Mouse (Mus musculus): ENCODE measurements around the gene Ppp1r16b.

The Ppp1r16b gene

DNA sequence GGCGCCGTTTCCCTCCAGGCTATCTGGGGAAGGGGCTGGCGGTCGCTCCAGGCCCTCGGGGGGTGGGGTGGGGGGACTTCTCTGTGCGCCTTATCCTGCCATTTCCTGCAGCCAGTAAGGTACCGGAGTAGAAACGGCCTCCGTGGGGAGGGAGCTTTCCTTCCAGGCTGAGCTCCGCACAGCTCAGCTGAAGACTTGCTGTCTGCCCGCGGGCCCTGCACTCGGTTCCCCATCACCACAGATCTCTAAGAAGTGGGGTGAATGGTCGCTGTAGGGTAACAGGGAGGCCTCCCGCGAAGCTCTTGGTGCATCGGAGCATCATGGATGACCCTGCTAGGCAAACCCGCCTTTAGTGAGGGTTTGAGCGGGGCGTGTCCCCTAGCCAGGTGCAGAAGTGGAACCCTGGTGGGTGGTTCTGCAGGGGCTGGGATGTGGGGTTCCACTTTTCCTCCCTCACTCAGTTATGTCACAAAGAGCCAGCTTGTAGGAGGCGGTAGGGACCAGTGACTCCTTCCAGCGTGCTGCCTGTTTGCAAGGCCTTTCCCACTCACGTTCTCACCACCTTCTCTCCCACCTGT is 3.3 kb downstream of the Ppp1r16b start:
- peak in 1 of 2 experiments; percentile 48 for DNase-seq (ENCODE audit: low spot score in 2 of 2)

DNA sequence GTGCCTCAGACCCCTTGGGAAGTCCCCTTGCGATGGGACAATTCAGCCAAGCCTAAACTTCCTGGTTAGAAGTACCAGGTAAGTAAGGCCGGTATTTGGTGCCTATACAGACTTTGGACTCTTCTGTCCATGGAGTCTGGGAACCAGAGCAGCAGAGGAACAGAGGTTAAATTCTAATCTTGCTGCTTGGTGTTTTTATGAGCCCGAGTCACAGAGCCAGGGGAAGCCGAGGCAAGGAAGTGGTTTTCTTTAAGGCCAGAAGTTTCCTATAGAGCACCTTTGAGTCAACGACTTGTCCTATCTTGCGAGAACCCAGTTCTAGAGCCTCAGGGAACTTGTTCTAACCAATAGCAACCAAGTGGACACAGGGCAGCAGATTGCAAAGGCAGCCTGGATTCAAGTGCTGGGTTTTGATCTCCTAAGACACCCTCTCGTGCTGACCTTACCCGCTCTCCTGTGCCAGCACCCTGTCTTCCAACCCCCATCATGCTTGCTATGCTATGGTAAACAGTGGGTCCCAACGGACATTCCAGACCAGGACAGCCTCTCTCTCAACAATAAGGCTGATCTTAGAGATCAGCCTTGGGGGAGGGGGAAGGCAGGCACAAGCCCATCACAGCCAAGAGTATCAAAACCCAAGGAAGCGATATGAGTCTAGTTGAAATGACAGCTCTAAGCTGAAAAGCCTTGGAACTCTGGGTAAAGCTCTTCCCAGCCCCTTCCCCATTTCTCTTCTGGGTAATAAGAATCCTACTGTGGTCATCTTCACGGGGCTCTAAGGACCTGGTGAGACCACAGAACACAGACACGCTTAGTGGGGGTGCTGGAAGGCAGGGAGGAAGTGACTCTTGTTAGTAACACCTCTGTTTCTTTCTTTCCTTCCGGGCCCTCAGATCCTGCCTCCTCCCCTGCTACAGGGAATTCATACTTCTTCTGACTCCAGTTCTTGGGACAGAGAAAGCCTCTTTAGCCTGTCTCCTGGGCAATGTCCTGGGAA is 4.3 kb downstream of the Ppp1r16b start:
- DNase-seq (ENCODE audit: low spot score in 2 of 2), result no peak

DNA sequence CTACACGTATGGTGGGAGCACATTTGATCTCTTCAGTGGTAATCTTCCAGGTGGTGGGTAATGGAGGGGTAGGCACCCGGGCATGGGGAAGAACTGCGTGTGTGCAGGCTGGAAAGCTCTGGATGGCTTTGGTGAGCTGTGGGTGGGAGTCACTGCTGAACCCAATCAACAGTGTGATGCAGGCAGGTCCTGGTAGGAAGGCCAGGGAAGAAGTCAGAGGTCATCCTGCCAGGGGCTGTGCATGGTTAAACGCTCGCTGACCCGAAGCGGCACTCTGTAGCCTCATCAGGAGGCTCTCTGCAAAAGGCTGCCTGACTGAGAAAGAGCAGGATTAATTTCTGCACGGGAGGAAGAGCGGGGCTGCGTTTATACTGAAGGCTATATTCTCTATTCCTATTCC is 5.4 kb downstream of the Ppp1r16b start:
- DNase-seq (ENCODE audit: low spot score in 2 of 2), result no peak

DNA sequence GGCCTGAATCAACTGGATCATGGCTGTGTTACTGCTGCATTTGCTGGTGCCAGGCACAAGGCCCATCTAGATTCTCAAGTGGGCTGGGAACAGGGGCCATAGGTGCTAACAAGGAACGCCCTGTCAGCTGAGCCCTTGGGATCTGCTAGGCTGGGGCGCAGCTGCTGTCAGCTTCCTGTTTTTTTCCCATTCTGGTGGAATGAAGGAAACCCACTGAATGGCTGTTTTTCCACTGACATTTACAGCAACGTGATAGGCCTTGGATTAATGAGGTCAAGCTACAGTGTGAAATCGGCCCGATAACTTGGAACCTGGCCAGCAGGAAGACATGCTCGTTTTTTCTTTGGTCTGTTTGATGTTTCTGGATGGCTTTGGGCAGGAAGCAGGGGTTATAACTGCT is 7.6 kb downstream of the Ppp1r16b start:
- no peak for DNase-seq (ENCODE audit: low spot score in 2 of 2)

DNA sequence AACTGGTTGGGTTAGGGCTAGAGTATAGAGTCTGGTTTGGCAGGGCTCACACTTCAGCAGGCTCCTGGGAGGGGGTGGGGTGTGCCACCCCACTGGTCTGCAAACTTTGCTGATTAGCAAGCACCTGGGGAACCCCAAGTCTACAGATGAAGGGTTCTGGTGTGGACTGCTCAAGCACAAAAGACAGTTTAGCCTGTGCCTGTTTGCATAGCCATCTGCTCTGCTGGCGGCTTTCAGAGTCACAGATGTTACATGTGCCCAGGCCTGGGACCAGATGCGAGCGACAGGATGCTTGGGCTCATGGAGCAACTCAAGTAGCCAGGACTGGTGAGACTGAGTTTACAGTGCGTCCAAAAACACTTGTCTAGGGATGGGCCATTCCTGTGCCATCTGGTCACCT is 8.3 kb downstream of the Ppp1r16b start:
- DNase-seq (ENCODE audit: low spot score in 2 of 2), result no peak

DNA sequence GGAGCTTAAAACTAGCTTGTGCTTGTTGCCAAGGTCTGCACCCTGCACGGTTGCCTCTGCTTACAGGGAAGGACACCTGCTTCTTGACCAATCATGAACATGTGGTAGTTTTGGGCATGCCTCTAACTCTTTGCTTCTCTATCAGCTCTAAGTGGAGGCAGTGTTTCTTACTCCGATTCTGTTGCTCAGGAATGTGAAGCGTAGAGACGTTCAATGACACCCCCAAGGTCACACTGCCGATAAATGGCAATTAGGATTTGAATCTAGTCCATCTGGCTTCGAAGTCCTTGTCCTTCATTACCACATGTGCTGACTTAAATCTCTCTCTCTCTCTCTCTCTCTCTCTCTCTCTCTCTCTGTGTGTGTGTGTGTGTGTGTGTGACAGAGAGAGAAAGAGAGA is 8.9 kb downstream of the Ppp1r16b start:
- DNase-seq (ENCODE audit: low spot score in 2 of 2), result no peak

DNA sequence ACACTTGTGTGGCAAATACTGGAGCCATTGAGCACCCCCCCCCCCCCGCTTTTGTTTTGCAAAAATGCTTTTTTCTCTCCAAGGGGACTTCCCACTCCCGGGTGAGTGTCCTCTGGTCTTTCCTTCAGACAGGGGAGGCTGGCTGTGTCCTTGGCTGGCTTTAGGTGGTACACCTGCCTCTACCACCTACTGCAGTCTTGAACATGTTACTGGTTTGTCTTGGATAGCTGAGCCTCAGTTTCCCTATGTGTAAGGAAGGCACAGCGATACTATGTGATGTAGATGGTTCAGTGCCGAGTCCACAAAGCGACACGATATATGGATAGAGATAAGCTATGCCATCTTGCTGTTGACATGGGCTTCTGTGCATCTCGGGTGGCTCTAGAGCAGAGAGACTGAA is 9.6 kb downstream of the Ppp1r16b start:
- DNase-seq (ENCODE audit: low spot score in 2 of 2), result no peak

DNA sequence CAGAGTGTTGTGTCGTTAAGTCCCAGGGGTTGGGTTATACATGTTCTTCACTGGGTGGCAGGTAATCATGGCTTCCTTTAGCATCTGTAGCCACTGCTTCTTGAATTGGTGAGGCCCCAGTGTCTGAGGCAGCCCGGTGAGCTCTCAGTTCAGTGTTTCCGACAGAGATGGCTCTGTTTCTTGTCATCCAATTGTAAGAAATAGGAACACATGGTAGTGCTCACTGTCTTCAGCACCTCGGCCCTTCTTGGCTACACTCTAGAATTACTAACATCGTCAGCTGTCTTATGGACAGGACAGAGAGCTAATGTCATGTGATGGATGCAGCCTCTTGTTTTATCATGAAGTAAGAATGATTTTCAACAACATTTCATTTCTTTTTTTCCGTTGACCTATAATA is 10.0 kb downstream of the Ppp1r16b start:
- no peak for DNase-seq (ENCODE audit: low spot score in 2 of 2)

DNA sequence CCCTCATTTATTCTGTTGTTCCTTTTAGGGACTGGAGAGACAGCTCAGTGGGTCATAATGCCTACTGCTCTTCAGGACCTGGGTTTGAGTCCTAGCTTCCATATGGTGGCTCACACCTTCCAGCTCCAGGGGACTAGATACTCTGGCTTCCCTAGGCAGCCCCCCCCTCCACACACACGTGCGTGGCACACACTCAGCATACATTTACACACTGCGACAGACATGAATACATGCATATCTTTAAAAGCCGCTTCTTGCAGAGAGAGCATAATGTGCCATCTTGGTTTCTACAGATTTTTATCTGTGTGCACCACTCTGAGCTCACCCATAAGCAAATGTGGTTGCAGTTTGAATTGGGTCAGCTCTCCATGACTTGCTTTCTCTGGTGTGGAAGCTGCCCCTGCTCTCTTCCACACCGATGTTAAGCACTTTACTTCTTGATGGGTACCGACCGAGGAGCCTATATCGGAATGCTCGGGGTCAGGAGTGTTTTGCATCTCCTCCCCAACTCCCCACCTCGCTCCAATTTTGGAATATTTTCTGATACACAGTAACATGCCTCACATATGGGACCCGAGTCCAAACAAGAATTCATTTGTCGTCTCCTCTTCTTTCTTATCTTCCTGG is 10.8 kb downstream of the Ppp1r16b start:
- no peak for DNase-seq (ENCODE audit: low spot score in 2 of 2)

DNA sequence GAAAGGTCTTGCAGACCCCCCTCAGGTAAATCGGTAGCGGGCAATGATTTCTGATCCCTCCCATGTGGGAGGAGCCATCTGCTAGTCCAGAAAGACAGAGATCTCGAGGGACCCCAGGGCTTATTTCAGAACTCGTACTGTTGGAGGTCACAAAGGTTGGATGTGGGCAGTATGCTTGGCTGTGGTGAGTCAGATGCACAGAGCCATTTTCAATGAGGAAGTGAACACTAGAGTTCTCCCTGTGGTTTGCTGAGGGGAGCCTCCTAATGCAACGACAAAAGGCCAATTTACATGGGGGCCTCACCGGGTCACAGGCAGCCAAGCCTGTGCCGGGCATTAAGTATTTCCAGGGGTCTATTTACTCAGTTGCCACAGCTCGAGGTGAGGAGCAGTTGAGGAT is 12.7 kb downstream of the Ppp1r16b start:
- no peak for DNase-seq (ENCODE audit: low spot score in 2 of 2)

DNA sequence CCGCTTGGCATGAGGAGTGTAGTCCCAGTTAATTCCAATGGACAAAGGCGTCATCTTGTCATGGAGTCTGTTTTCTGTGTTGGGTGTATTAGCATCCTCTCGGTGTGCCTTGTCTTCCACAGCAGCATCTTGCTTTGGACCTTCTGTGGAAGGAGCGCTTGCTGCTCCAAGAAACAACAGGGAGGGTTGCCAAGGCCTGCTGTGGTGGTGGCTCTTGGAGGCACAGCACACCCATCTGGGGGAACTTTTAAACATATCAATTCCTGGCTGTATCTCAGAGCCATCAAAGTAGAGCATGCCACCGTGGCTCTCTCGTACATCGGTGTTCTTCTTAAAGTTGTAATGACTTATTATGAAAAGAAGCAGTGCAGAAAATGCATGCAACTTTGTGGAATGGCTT is 13.9 kb downstream of the Ppp1r16b start:
- no peak for DNase-seq (ENCODE audit: low spot score in 2 of 2)

DNA sequence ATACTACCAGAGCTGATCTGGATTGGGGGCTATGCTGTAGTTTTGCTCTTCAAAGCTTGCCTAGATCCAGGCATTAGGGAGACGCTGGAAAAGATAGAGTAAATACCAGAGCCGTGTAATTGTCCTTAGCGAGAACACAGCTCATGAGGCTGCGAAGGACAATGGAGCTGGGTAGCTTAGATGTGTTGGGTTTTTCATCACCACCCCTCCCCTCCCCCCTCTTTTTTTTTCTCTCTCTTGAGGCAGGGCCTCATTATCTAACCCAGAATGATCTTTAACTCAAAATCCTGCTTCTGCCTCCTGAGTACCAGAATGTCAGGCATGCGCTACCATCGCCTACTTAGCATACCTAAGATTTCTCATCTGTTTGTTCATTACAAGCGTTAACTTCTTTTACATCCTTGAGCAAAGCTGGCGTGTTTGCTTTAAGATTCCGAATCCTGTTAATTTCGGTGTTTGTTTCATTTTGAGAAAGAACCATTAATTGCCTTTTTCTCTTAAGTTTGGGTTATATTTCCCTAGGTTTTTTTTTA is 15.2 kb downstream of the Ppp1r16b start:
- DNase-seq (ENCODE audit: low spot score in 2 of 2), result no peak

DNA sequence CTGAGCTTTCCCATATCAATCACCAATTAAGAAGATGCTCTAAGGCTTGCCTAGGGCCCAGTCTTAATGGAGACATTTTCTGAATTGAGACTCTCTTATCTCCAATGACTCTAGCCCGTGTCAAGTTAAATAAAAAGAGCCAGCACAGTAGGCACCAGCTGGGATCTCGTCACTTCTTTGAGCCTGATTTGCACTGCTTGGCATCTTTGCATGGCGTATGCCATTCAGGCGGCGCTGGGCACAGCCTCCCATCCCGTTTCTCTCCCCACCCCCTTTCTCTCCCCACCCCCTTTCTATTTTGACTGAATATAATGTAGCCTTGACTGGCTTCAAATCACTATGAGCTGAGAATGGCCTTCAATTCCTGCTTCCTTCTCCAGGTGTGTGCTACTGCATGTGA is 16.5 kb downstream of the Ppp1r16b start:
- DNase-seq (ENCODE audit: low spot score in 2 of 2), result no peak

DNA sequence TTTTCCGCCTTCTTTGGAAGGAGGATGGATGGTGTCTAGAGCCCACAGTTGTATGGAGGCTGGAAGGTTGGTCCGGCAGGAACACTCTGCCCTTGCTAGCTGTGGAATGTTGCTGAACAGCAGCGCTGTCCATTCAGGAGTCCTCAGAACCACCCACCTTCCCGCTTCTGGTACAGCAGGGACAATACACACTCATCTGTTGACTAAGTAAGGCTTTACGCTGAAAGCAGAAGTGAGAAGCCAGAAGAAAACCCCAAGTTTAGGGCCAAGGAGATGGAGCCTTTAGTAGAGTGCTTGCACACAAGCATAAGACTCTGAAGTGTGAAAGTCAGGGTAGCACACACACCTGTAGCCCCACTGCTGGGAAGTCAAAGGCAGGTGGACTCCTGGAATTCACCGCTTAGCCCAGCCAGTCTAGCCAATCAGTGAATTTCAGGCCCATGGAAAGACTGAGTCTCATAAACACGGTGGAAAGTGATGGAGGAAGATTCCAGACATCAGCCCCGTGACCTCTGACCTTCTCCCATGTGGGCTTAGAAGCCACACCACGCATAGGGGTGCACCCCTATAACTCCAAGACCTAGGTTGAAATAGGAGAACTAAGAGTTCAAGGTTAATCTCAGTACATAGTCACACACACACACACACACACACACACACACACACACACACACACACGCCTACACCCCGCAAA is 17.3 kb downstream of the Ppp1r16b start:
- no peak for DNase-seq (ENCODE audit: low spot score in 2 of 2)

DNA sequence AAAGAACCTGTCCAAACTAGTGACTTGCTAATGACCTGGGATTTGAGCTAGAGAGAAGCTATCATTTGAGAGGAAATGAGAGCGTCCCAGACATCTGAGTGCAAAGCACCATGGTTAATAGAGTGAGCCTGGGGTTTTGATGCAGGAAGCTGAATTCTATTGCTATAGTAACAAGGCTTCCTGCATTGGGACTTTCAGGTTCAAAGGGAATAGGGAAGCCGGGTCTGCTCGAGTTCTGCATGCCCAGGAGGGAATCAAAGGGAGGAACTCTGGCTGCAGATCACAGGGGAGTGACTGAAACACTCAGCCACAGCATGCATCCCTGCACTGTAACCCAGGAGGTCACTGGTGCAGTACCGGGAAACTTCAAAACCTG is 17.8 kb downstream of the Ppp1r16b start:
- no peak for DNase-seq (ENCODE audit: low spot score in 2 of 2)

DNA sequence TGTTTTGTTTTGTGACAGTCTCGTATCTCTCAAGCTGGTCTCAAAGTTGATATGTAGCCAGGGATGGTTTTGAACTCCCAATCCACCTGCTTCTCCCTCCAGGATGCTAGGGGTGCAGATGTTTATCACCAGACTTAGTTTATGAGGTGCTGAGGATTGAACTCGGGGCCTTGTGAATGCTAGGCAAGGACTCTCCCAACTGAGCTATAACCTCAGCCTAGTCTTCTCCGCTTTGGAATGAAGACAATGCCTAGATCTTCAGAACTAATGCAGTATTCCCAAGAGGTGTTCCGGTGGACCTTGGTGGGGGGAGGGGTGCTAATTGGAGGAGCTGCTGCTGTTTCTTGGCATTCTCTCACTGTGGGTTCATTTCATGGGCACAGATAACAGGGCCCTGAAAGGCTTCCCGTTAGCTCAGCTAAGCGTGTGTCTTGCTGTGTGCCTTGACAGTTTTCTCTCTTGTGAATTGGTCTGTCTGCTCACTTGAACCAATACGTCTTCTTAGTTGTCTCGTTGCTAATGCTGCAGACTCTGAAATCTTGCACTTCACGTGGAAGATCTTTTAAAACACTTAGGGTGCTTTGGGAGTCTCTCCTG is 19.1 kb downstream of the Ppp1r16b start:
- no peak for DNase-seq (ENCODE audit: low spot score in 2 of 2)

DNA sequence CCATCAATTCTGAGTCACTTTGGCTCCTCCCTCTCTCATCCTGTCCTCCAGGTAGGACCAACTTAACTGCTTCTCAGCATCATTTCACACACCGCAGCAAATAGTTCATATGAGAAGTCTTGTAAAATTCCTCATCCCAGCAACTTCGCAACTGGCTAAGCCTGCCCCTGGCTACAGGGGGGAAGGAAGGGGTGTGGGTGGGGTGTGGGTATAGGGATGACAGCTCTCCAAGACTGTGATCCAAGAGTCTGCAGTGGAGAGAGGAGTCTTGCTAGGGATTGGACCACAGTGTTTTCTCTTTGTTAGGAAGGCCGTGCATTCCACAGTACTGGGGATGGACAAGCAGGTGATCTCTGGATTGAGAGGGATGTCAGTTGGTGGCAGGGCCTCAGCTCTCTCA is 19.7 kb downstream of the Ppp1r16b start:
- no peak for DNase-seq (ENCODE audit: low spot score in 2 of 2)

DNA sequence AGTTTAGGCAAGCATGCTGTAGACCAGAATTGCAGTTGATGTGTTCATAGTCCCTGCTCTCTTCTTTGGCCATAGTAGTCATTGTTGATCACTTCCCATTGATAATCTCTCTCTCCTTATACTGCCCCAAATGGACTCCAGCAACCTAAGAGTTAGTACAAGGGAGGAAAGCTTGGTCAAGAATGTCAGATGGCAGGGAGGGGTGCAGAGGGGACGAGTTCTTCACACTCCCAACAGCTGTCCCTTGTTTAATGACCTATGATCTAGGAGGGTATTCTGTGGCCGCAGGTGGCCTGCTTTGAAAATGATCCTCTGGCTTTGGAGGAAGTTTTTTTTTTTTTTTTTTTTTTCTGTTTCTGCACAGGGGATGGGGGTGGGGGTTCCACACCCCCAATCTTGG is 21.2 kb downstream of the Ppp1r16b start:
- no peak for DNase-seq (ENCODE audit: low spot score in 2 of 2)

DNA sequence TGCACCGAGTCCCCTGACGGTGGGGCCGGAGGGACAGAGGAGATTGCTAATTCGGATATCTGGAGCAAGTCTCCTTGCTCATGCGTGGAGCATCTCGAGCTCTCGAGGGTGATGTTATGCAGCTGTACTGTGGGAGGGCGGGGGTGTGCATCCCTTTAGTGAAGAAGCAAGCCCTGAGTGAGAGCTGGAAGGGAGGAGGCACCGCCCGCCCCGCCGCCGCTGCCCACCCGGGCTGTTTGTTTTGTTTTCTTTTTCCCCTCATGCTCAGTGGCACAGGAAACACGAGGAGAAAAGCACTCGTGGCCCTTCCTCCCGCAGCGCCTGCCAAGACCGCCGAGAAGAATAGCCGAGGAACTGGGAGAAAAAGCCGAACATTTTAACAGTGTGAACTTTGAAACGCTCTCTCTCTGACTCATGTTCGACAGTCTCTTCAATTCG is 22.6 kb downstream of the Ppp1r16b start:
- peak; percentile 79 to 83 for DNase-seq (ENCODE audit: low spot score in 2 of 2)

DNA sequence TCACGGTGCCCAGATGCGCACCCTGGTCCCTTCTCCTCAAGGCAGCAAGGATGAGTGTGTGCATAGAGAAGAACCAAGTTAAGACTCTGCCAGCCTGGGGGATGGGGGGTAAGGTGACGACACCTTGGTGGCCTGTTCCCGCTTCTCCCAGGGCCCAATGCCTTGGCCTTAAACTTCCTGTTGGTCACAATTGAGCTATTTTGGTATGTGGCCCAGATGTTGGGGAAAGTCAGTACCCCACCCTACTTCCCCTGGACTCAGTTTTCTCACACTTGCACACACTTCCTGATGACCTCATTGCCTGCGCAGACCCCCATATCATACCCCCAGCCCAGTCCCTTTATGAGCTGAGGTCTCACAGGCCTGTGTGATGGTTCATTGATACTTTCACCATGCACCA is 23.9 kb downstream of the Ppp1r16b start:
- no peak for DNase-seq (ENCODE audit: low spot score in 2 of 2)

DNA sequence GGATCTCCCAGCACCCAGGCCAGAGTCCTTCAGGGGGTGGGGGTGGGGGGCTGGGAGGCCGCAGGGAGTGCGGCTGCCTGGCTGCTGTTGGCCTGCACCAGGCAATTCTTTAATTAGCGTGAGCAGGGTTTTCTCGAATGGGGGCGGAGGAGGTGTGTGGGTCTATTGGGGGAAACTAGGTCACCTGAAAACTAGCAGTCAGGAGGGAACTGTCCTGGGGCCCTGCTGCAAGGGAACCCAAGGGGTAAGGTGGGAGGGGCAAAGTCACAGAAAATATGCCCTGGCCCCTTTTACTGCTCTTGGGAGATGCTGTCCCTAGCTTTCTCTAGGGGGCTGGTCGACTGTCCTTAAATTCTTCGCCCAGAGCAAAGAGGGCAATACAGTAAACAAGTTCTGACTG is 24.4 kb downstream of the Ppp1r16b start:
- no peak for DNase-seq (ENCODE audit: low spot score in 2 of 2)

DNA sequence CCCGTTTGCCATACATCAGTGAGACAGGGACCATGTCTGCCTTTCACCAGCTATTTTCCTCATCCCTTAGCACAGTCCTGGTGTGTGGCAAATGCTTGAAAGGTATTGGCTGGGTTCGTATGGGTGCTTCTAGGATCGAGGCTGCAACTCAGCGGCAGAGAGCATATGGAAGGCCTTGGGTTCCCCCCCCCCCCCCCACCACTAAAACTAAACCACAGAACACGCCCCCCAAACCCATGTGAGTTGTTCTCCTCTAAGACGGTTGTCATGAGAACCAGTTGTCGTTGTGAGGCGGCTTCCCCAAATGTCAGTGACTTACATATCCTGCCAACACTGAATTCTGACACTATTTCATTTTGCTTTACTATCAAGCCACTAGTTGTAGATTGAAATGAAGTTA is 24.9 kb downstream of the Ppp1r16b start:
- peak in 1 of 2 experiments; percentile 54 for DNase-seq (ENCODE audit: low spot score in 2 of 2)

Data from frontal cortex, postnatal 36 days (tissue).